Mouse (Mus musculus) splenic B cell, adult 2 months (primary cell): ENCODE measurements around the gene Rilpl1.

Experiments
- DNase-seq: peaks from one replicate; pipeline ENCODE4 v3.0.0-alpha.2; 2011; ENCODE audit warnings: low read depth, low spot score
- H3K27me3 ChIP-seq: 2 replicates; pipeline ENCODE4 v1.6.1; 2012; ENCODE audit warnings: mild to moderate bottlenecking, low read length, moderate library complexity, mixed read lengths; ENCODE audit not compliant: control insufficient read depth, poor library complexity, insufficient read depth, severe bottlenecking
- H3K36me3 ChIP-seq: 2 replicates; pipeline ENCODE4 v1.6.1; 2012; ENCODE audit warnings: mild to moderate bottlenecking, low read length, moderate library complexity, mixed read lengths; ENCODE audit not compliant: control insufficient read depth, poor library complexity, insufficient read depth, severe bottlenecking

Gene Rilpl1

DNA sequence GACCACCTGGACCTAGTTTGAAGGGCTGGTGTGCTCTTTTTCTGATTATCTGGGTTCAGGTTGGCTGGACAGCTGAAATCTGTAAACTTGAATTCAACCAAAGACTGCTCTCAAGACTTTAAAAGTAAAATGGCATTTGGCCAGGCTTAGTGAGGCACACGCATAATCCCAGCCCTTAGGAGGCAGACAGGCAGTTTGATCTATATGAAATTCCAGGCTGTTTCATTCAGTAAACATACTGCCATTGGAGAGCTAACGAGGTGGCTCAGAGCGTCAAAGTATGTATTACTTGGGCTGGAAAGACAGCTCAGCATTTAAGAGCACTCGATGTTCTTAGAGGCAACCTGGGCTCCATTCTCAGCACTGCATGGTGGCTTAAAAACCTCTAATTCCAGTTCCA, 39.5 kb downstream of the Rilpl1 start:
- no peaks in the 10 kb centered on the region for H3K27me3 ChIP-seq
- no peak for DNase-seq
- H3K36me3 ChIP-seq: no peaks in the 10 kb centered on the region

DNA sequence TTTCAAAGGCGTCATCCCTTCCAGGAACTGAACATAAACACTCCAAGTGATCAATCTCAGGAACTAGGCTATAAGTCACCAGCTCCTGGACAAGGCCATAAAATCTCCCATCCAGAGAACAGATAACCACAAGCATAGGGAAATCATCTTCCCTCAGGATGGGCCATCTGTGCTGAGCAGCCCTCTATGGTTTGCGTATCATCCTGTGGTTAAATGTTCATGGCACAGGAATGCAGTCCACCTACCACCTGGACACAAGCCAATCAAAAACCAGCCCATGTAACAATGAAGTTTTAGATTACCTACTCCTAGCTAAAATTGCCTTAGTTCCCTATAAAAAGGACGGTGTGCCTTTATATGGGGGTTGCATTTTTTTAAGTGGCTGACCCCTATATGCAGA, 42.3 kb downstream of the Rilpl1 start:
- DNase-seq: no peak
- no peaks in the 10 kb centered on the region for H3K36me3 ChIP-seq
- no peaks in the 10 kb centered on the region for H3K27me3 ChIP-seq

DNA sequence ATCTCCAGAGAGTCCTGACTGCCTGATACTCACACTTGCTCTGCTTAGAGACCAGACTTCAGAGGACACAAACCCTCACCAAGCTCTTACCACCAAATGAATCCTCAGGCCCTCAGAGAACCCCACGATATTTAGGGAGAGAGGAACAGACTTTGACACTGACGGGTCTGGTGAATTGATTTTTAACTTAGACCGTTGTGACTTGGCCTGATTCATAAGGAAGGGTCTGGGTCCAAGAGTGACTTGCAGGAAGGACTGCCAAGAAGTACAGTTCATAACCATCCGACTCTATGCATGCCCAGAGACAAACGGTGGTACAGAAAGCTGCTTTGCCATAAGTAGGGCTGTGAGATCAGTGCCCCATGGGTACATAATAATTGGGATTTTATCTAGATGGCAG, 45.5 kb downstream of the Rilpl1 start:
- no peaks in the 10 kb centered on the region for H3K27me3 ChIP-seq
- no peak for DNase-seq

DNA sequence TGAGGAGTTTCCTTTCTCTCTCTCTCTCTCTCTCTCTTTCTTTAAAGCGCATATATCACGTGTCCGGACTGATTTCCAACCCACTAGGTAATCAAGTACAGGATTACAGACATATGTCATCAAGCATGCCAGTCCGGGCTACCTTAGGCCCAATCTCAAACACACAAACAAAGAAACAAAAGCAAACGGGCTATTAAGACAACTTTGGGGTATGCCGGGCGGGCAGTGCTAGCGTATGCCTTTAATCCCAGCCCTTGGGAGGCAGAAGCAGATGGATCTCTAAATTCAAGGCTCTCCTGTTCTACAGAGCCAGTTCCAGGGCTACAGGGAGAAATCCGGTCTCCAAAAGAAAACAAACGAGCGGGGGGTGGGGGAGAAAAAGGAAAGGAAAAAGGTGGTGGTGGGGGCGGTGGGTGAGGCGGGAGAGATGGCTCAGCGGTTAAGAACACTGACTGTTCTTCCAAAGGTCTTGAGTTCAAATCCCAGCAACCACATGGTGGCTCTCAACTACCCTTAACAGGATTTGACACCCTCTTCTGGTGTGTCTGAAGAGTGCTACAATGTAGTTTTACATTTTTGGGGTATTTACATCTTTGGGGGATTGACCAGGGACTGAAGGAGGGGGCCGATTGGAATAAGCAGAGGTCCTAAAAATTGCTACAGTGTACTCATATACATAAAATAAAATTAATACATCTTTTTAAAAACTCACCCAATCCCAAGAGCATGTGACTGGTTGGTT, 47.4 kb downstream of the Rilpl1 start:
- DNase-seq: no peak
- Histone ChIP-seq H3K36me3 (no peaks in the 10 kb centered on the region), H3K27me3 (no peaks in the 10 kb centered on the region)

More for the DNA sequence above, 45.5 kb downstream of the Rilpl1 start:
- H3K36me3 ChIP-seq: no peaks in the 10 kb centered on the region

- no peaks in the 10 kb centered on the region for H3K36me3 ChIP-seq
- peak; percentile 94 for DNase-seq
- H3K27me3 ChIP-seq: no peaks in the 10 kb centered on the region
These were observed 48.1 kb downstream of the Rilpl1 start, which contains the start of gene Snrnp35 for GRCm38 (mm10) chr5:124482966-124483654. Gene Snrnp35, plus strand, starts transcription at chr5:124483134.

DNA sequence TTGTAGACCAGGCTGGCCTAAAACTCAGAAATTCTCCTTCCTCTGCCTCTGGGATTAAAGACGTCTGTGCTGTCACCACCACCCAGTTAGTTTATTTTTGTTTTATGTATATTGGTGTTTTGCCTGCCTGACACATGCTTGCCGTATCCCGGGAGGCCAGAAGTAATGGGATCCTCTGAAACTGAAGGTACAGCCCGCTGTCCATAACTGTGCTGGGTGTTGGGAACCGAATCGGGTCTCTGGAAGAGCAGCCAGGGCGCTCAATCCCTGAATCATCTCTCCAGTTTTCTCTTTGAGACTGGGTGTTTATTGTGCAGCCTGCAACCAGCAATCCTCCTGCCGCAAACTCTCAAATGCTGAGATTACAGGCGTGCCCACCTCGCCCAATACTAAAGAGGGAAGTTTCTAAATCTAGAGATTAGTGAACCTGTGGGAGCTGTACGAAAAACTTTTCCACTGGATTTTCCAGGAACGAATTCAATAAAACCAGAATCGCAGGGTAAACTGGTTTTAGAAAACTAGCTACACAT, 48.7 kb downstream of the Rilpl1 start:
- no peaks in the 10 kb centered on the region for H3K27me3 ChIP-seq
- no peak for DNase-seq
- H3K36me3 ChIP-seq: no peaks in the 10 kb centered on the region

DNA sequence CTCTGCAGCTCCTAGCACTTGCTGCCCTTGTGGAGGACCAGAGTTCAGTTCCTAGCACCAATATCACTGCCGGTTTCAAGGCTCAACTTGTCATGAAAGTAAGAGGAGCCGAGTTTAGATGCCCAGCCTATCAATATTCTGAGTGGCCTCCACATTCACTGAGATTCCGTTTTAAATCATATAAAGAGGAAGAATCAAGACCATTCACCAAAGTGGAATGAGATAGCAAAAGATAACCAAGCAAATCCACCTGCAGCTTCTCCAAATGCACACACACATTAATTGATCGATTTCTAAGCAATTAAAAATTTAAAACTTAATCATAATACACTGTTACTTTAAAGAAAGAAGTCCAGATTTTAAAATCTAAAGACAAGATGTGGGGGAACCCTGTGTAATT, 49.5 kb downstream of the Rilpl1 start:
- DNase-seq: no peak
- Histone ChIP-seq H3K36me3 (no peaks in the 10 kb centered on the region), H3K27me3 (no peaks in the 10 kb centered on the region)

DNA sequence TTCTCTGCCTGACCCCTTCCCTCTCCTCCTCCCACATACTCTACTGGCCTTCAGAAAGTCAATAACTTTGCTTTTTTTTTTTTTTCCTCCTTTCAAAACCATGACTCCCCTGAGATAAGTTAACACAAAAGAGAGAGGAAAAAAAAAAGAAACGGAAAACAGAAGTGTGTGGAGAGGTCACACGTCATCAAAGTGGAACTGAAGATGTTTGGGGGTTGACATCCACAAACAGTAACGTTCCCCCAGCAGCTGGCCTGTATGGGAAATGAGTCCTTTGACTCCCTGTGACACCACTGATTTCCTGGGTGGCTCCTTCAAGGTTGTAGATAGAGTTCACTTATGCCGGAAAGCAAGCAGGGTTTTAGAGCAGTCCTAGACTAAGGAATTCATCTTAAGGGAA, 51.1 kb downstream of the Rilpl1 start:
- Histone ChIP-seq H3K36me3 (no peaks in the 10 kb centered on the region), H3K27me3 (no peaks in the 10 kb centered on the region)
- DNase-seq: peak; percentile 88

- H3K27me3 ChIP-seq: no peaks in the 10 kb centered on the region
- no peaks in the 10 kb centered on the region for H3K36me3 ChIP-seq
- DNase-seq: no peak
These were observed 52.4 kb downstream of the Rilpl1 start for GRCm38 (mm10) chr5:124478873-124479204.

DNA sequence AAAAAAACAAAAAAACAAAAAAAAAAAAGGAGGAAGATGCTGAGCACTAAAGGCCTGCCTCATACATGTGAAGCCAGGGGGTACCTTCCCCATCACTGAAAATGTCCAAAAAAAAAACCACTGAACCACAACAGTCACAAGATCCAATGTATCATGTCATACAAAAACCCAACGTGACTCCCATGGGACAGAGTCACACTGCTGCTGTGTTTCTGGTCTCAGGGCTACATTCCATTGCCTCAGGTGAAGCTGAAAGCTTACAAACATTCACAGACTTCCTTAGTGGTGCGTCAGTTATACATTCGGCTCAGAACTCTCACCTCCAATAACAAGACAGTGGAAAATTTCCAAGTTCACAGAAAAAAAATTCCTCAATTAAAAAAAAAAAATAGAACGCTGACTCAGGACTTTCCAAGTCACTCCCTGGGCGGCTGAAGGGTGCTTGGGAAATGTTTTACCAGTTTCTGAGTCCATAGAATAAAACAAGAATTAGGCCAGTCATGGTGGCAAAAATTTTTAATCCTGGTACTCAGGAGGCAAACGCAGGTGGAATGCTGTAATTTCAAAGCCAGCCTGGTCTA, 60.5 kb downstream of the Rilpl1 start:
- peak; percentile 85 for DNase-seq
- Histone ChIP-seq H3K36me3 (peaks cover 4% of the 10 kb centered on the region), H3K27me3 (no peaks in the 10 kb centered on the region)

- no peak for DNase-seq
- H3K27me3 ChIP-seq: no peaks in the 10 kb centered on the region
- H3K36me3 ChIP-seq: peaks cover 4% of the 10 kb centered on the region
These were observed 61.7 kb downstream of the Rilpl1 start for GRCm38 (mm10) chr5:124469486-124469885.

- peaks cover 4% of the 10 kb centered on the region for H3K36me3 ChIP-seq
- no peak for DNase-seq
These were observed 62.8 kb downstream of the Rilpl1 start for GRCm38 (mm10) chr5:124468365-124468764.

DNA sequence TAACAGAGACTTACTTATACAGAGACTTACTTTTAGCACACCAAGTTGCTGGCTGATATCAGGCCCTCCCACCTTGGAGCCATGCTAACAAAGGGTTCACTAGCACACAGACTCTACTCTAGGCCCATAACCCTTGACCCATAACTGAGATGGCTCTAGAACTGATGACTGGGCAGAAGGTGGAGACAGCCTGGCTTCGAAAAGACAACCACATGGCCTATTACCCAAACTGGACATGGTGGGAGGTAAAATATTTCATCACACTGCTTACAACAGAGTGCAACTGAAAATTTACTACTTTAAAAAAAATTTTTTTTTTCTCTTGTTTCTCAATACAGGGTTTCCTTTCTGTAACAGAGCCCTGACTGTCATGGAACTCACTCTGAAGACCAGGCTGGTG, 63.4 kb downstream of the Rilpl1 start:
- H3K27me3 ChIP-seq: no peaks in the 10 kb centered on the region
- peaks cover 5% of the 10 kb centered on the region for H3K36me3 ChIP-seq
- DNase-seq: no peak

More at GRCm38 (mm10) chr5:124468365-124468764, 62.8 kb downstream of the Rilpl1 start:
- no peaks in the 10 kb centered on the region for H3K27me3 ChIP-seq

DNA sequence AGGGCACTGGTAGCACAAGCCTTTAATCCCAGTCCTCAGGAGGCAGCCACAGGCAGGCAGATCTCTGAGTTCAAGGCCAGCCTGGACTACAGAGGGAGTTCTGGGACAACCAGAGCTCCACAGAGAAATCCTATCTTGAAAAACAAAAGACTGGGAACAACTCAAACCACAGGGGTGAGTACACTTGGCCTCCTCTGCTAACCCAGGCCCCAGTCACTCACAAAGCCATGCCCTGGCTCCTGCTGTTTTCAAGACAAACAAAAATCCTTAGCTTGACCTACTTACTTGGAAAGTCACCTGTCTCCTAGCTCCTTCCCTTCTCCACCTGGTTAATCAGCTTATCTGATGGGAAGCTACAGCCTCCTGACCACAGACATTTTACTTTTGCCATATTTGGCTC, 66.3 kb downstream of the Rilpl1 start:
- H3K36me3 ChIP-seq: peaks cover 7% of the 10 kb centered on the region
- no peak for DNase-seq
- no peaks in the 10 kb centered on the region for H3K27me3 ChIP-seq

GRCm38 (mm10) chr5:124463462-124463861, 67.7 kb downstream of the Rilpl1 start:
- Histone ChIP-seq H3K36me3 (peaks cover 7% of the 10 kb centered on the region), H3K27me3 (no peaks in the 10 kb centered on the region)
- no peak for DNase-seq
